Comparison of ENCODE assay signal across 8 mouse cellular contexts in the genomic region with DNA sequence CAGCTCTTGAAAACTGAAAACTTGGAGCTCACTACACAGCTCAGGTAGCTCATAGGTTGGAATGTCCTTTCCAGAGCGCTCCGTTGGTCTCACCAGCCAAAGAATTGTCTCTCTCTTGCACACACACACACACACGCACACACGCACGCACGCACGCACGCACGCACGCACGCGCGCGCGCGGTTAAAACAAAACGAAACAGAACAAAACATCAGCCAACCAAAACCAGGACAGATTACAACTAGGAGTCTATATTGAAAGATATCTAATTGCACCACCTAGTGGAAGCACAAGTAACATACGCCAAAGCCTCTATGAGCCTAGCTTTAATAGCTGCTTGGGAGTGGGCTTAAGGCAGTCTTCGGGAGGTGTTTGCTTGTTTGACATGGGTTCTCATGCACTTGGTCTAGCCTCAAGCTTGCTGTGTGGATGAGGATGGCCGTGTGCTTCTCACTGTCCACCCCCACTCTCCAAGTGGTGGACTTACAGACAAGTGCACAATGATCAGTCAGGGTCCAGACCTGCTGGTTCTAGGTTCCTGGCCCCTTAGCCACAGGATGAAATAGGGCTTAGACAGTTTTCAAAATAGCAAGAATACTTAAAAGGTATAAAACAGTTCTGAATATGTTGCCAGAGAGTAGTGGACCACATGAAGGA. TPM values are rescaled to one million over a fixed set of nuclear protein-coding genes. Genes with fewer than 3 reads are reported as not detected.
A peak's percentile ranks its signal among the peaks of the same experiment; 100 is the strongest.
DNase-seq lines count a peak whose midpoint lies in the region; ATAC-seq lines count a peak whose summit lies in the region.

No protein-coding gene starts in this region.

- no peaks in the 10 kb centered on the region for H3K36me3 ChIP-seq in embryonic facial prominence, embryonic 11.5 days (replicated peaks; ENCODE audit: control insufficient read depth, insufficient read depth, low read depth, low read length)
- H3K36me3 ChIP-seq in limb, embryonic 11.5 days (ENCODE audit: control insufficient read depth, insufficient read depth, low read length) = no peaks in the 10 kb centered on the region
- H3K36me3 ChIP-seq in midbrain, embryonic 13.5 days = no peaks in the 10 kb centered on the region

- peak; percentile 82 for ATAC-seq in embryonic facial prominence, embryonic 11.5 days (replicated peaks; ENCODE audit: insufficient number of reproducible peaks, low FRiP score, low TSS enrichment, low read depth)
- peak; percentile 90 for ATAC-seq in limb, embryonic 11.5 days (ENCODE audit: insufficient number of reproducible peaks, low FRiP score, low TSS enrichment, low read depth)
- peak; percentile 92 for ATAC-seq in midbrain, embryonic 13.5 days

- WGBS in embryonic facial prominence, embryonic 11.5 days = 6% methylated on average over 20 of the region's 20 CpGs
- 12% methylated on average over 20 of the region's 20 CpGs for WGBS in limb, embryonic 11.5 days
- 3% methylated on average over 20 of the region's 20 CpGs for WGBS in midbrain, embryonic 13.5 days

- no peak overlapping the region for H3K27ac ChIP-seq in embryonic facial prominence, embryonic 11.5 days (replicated peaks; ENCODE audit: low read depth, low read length)
- no peak overlapping the region for H3K27ac ChIP-seq in limb, embryonic 11.5 days (replicated peaks; ENCODE audit: low read depth, low read length)
- H3K27ac ChIP-seq in midbrain, embryonic 13.5 days = no peak overlapping the region

- peak; percentile 95 for DNase-seq in 416B (ENCODE audit: low read depth)
- DNase-seq in adrenal gland, postnatal 10 days = peak; percentile 63
- DNase-seq in embryonic facial prominence, embryonic 11.5 days (ENCODE audit: low spot score) = peak; percentile 88
- DNase-seq in heart, adult 18-20 months = peak; percentile 65 to 74
- peak; percentile 59 for DNase-seq in kidney, adult 18-20 months
- DNase-seq in limb, embryonic 11.5 days (ENCODE audit: low spot score) = peak; percentile 74
- DNase-seq in spleen, postnatal 36 days (ENCODE audit: low spot score in 2 of 2) = peak; percentile 57 to 77

- no peaks in the 10 kb centered on the region for H3K27me3 ChIP-seq in embryonic facial prominence, embryonic 11.5 days (ENCODE audit: control insufficient read depth, insufficient read depth, low read length)
- no peaks in the 10 kb centered on the region for H3K27me3 ChIP-seq in limb, embryonic 11.5 days (ENCODE audit: control insufficient read depth, insufficient read depth, low read length)
- H3K27me3 ChIP-seq in midbrain, embryonic 13.5 days = peaks cover 16% of the 10 kb centered on the region

- peak overlapping the region; percentile 55; the same call in 1 of the 2 replicates for H3K9ac ChIP-seq in embryonic facial prominence, embryonic 11.5 days (replicated peaks; ENCODE audit: low read length)
- peak overlapping the region; percentile 47; the same call in 1 of the 2 replicates for H3K9ac ChIP-seq in limb, embryonic 11.5 days (ENCODE audit: low read length)
- H3K9ac ChIP-seq in midbrain, embryonic 13.5 days (replicated peaks) = no peak overlapping the region; the same call in 1 of the 2 replicates

- peak overlapping the region; percentile 29 for H3K4me3 ChIP-seq in embryonic facial prominence, embryonic 11.5 days (ENCODE audit: low read depth, low read length)
- peak overlapping the region; percentile 28; the same call in 1 of the 2 replicates for H3K4me3 ChIP-seq in limb, embryonic 11.5 days (ENCODE audit: low read depth, low read length)
- H3K4me3 ChIP-seq in midbrain, embryonic 13.5 days (replicated peaks) = peak overlapping the region; percentile 33

- H3K4me1 ChIP-seq in embryonic facial prominence, embryonic 11.5 days (ENCODE audit: control insufficient read depth, insufficient read depth, low read length) = no peaks in the 10 kb centered on the region
- H3K4me1 ChIP-seq in limb, embryonic 11.5 days (ENCODE audit: control insufficient read depth, insufficient read depth, low read length) = no peaks in the 10 kb centered on the region
- H3K4me1 ChIP-seq in midbrain, embryonic 13.5 days (replicated peaks) = no peaks in the 10 kb centered on the region

- H3K9me3 ChIP-seq in embryonic facial prominence, embryonic 11.5 days (replicated peaks; ENCODE audit: control insufficient read depth, low read length) = no peaks in the 10 kb centered on the region
- H3K9me3 ChIP-seq in limb, embryonic 11.5 days (ENCODE audit: control insufficient read depth, low read length) = no peaks in the 10 kb centered on the region
- H3K9me3 ChIP-seq in midbrain, embryonic 13.5 days = no peaks in the 10 kb centered on the region

- peak overlapping the region; percentile 46 for H3K4me2 ChIP-seq in embryonic facial prominence, embryonic 11.5 days (ENCODE audit: low read depth, low read length)
- peak overlapping the region; percentile 54 for H3K4me2 ChIP-seq in limb, embryonic 11.5 days (ENCODE audit: low read depth, severe bottlenecking)
- H3K4me2 ChIP-seq in midbrain, embryonic 13.5 days (replicated peaks) = peak overlapping the region; percentile 61

RNA-seq across cellular contexts. Expression of a gene that starts 16.3 kb away (rescaled TPM):
- 10 to 100 TPM; 18.8 to 29.1 TPM for total RNA-seq in adrenal gland, postnatal 10 days (2021)
- 36.1 and 40.9 TPM in 2 replicates for polyA plus RNA-seq in embryonic facial prominence, embryonic 11.5 days (2014; fragmentation: Nextera tagmentation; extraction: Ambion mirVana)
- total RNA-seq in heart, adult 18-20 months (2021) = 10 to 100 TPM; 14.2 to 16.0 TPM
- polyA plus RNA-seq in limb, embryonic 11.5 days (2014; fragmentation: Nextera tagmentation; extraction: Ambion mirVana) = 31.1 and 33.1 TPM in 2 replicates
- polyA plus RNA-seq in midbrain, embryonic 13.5 days (2015; fragmentation: Nextera tagmentation; extraction: Ambion mirVana) = 65.1 and 73.7 TPM in 2 replicates

RNA-seq across cellular contexts. Expression of a gene that starts 26.8 kb away (rescaled TPM):
- 10 to 100 TPM; 18.2 to 21.5 TPM for total RNA-seq in adrenal gland, postnatal 10 days (2021)
- polyA plus RNA-seq in embryonic facial prominence, embryonic 11.5 days (2014; fragmentation: Nextera tagmentation; extraction: Ambion mirVana) = 37.7 and 39.9 TPM in 2 replicates
- 10 to 100 TPM; 13.1 to 13.2 TPM for total RNA-seq in heart, adult 18-20 months (2021)
- 35.3 and 35.7 TPM in 2 replicates for polyA plus RNA-seq in limb, embryonic 11.5 days (2014; fragmentation: Nextera tagmentation; extraction: Ambion mirVana)
- 23.2 and 23.8 TPM in 2 replicates for polyA plus RNA-seq in midbrain, embryonic 13.5 days (2015; fragmentation: Nextera tagmentation; extraction: Ambion mirVana)

RNA-seq across cellular contexts. Expression of a gene that starts 34.9 kb away (rescaled TPM):
- total RNA-seq in adrenal gland, postnatal 10 days (2021) = 10 to 100 TPM; 79.8 to 83.7 TPM
- polyA plus RNA-seq in embryonic facial prominence, embryonic 11.5 days (2014; fragmentation: Nextera tagmentation; extraction: Ambion mirVana) = 328 and 365 TPM in 2 replicates
- 10 to 100 TPM; 46.4 to 55.3 TPM for total RNA-seq in heart, adult 18-20 months (2021)
- 308 and 314 TPM in 2 replicates for polyA plus RNA-seq in limb, embryonic 11.5 days (2014; fragmentation: Nextera tagmentation; extraction: Ambion mirVana)
- polyA plus RNA-seq in midbrain, embryonic 13.5 days (2015; fragmentation: Nextera tagmentation; extraction: Ambion mirVana) = 259 and 279 TPM in 2 replicates
